Mouse (Mus musculus) liver (tissue): ENCODE results near the gene Gzmb.
"Not testable (repeated sequence)": the region's sequence is repeated elsewhere in the genome, so short reads cannot be mapped to it uniquely, and the experiment has no call there.

Experiments used
- DNase-seq: peaks from one replicate; pipeline ENCODE4 v3.0.0-alpha.2; 2020; ENCODE audit warnings: mixed read lengths

Gene Gzmb

DNA sequence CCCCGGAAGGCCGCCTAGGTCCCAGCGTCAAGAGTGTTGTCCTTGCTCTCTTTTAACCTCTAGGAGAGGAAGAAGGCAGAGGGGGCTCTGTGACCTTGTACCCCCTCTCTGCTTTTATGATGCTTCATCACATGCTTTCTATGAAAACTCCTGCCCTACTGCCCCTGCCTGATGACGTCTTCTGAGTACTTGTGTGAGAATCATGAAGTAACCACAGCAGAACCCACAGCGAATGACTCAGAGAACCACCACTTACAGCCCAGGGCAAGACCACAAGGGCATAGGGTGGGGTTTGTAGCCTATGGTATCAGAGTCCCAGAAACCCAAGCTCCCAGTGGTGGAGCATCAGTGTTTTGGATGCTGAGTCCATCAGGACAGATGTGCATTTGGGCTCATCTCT lies at the start of gene Gzmb:
Gene Gzmb (minus strand): TSS at position 108 of the 400 bp plus-strand sequence.
- no peak for DNase-seq

DNA sequence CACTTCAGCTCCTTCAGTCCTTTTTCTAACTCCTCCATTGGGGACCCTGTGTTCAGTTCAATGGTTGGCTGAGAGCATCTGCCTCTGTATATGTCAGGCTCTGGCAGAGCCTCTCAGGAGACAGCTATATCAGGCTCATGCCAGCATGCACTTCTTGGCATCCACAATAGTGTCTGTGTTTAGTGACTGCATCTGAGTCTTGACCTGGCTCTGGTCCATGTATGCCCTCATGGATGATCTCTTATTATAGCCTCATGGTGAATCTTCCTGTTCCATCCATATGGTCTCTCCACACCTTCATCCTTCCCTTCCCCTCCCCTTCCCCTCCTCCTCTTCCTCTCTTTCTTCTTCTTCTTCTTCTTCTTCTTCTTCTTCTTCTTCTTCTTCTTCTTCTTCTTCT lies 49.7 kb upstream of the Gzmb start:
- DNase-seq = not testable (repeated sequence)

DNA sequence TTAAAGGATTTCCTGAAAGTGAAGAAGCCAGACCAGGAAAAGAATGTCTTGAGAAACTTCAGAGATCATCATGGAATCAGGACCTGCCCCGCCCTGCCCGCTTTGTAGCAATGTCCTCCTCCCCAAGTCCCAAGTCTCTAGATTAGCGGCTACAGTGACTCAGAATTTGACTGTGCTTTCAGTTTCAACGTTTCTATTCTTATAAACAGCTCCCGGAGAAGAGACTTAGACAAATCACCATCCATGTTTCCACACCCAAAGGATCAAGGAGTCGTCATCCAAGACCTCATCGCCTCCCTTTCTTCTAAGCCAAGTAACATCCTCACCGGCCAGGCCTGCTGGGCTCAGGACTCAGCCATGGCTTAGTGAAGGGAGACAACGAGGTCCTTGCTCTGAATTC lies 48.2 kb upstream of the Gzmb start:
- no peak for DNase-seq

DNA sequence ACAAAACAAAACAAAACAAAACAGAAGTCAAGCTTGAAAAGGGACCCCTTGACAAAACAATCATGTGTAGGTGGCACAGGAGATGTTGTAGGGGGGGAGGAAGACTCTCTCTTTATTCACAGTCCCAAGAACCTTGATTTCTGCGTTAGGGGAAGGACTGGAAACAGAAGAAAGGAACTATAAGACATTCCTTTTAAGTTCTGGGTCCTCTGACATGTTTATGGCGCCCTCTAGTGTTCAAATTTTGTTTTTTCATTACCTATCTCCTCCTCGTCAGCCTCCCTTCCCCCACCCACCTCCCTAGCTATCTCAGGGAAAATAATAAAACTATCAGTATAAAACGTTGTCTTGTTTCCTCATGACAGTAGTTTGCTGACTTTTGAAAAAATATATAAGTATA lies 42.1 kb upstream of the Gzmb start:
- no peak for DNase-seq

DNA sequence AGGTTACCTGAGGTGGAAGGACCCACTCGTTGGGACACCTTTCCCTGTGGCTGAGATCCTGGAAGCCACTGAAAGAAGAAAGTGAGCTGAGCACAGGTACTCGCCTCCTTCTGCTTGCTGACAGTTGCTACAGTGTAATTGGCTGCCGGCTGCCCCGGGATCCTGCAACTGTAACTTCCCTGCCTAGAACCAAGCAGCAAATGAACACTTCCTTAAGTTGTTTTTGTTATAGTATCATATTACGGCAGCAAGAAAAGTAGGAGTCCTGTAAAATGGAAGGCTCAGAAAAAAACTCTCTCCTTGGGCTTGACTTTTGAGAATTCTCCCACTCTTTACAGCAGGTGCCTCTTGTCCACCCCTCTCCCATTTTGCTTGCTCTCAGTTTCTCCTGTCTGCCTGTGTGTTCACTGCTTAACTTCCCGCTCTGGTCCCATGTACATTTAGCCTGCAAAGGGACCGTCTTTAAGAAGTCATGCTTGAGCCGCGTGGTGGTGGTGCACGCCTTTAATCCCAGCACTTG lies 41.5 kb upstream of the Gzmb start:
- DNase-seq = no peak

GRCm38 (mm10) chr14:56302091-56302490 lies 40.0 kb upstream of the Gzmb start:
- DNase-seq = no peak

DNA sequence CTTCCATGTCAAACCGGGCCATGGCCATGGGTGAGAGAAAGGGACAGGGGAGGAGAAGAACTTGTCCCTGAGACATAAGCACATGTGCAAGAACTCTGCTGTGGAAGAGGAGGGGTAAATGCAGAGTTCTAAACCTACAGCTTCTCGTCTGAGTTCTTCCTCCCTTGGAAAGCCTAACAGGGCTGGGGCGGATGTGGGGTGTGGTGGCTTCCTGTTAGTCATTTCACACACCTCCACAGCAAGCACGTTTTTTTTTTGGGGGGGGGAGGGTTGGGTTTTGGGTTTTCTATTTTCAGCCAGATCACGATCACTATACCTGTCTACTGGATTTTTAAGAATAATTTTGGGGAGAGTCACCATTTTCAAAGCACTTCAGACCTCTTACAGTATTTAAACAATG lies 34.7 kb upstream of the Gzmb start:
- no peak for DNase-seq

DNA sequence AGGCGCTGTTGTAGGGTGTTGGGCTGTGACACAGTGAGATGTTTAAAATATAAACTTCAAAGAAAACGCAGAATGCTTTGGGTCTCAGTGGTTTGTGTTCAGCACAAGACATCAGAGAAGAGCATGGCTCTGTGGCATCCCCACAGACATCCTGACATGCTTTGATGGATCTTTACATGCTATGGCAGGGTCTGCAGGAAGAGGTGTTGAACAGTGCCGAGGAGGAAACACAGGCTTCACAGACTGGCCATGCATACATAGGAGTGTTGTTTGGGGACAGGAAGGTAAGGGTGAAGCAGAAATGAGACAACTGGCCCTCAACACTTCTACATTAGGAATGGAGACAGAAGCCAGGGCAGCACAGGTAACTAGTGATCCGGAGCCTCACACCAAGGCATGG lies 34.0 kb upstream of the Gzmb start:
- no peak for DNase-seq

GRCm38 (mm10) chr14:56293146-56293545 lies 31.1 kb upstream of the Gzmb start:
- no peak for DNase-seq

DNA sequence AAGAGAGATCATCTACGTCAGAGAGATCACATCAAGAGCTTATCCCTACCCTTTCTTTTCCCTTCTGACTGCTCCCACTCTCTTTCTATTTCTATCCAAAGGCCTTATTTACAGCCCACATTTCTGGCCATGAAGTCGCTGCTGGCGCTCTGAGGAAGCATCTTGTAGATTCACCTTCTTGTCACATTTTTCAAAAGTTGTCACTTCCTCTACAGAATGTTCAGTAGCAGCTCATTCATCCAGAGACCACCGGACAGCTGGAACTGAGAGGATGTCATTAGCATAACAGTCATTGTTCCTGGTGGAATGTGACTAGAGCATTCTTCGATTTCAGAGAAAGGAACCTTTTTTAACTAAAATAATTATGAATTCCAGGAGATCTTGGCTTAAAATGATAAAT lies 26.6 kb upstream of the Gzmb start:
- DNase-seq = no peak

GRCm38 (mm10) chr14:56287806-56288205 lies 25.7 kb upstream of the Gzmb start:
- DNase-seq = no peak

DNA sequence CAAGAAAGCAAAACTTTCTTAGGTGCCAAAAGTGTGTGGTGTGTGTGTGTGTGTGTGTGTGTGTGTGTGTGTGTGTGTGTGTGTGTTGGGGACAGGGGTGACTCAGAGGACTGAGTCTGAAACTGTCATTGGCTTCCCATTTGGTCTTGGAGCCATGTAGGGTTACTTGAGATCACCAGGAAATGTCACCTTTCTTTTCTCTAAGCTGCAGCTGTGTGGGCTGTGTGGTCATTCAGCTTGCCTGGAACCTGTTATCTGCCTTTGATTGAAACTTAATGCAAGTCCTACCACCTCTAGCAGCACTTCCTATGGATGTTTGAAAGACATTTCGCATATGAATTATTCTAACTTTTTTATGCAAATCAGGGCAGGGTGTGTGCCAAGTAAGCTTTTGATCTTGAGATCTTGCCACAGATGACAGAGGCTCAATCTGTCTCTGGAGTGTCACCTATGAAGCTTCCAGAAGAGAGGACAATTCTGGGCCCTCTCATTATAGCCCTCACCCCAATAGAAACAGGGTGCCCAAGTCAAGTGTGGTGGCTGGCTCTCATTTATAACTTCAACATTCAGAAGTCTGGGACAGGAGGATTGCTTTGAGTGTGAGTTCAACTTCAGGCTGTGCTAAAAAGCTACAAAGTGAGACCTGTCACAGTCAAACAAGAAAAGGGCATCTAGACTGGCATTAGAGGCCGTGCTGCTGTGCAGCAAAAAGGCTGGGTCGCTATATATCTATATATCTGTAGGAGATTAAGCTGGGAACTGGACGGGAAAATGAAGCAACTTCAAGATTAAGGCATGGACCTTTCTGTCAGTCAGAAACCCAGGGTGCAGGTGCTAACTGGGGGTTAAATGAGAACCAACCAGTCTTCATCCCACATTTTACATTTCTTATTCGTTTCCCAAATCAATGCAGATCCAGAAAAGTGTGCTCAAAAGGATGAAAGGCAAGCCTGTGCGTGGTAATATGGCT lies 22.6 kb upstream of the Gzmb start:
- no peak for DNase-seq

GRCm38 (mm10) chr14:56283816-56284215 lies 21.8 kb upstream of the Gzmb start:
- no peak for DNase-seq

DNA sequence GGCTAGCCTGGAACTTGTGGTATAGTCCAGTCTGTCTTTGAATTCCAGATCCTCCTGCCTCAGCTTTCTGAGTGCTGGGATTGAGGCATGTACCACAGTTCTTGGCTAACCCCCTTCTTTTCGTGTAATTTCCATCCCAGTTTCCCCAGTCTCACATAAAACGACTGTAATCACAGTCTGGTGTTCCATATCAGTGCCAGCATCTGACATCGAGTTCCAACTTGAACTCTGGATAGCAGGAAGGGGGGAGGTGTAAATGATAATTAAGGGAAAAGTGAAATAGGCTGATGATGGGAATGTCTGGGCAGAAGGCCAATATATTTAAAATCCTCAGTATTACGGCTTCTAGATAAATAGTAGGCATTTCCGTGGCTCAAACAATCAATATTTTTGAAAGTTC lies 19.0 kb upstream of the Gzmb start:
- no peak for DNase-seq

DNA sequence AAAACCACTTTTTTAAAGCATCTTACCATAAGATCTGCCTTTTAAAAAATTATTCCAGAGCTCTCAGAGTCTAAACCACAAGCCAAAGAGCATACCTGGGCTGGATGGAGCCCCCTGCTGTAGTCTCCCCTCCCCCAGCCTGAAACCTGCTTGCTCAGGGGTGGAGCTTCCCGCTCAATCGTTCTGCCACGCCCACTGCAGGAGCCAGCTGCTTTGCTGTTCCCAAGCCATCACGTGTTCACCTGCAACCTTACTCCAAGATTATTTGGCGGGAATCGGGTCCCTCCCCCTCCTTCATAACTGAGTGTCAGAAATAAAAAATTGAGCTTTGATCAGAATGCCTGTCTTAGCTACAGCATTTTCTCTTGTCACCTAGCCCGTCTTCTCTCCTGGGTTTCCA lies 16.6 kb upstream of the Gzmb start:
- DNase-seq = not testable (repeated sequence)

DNA sequence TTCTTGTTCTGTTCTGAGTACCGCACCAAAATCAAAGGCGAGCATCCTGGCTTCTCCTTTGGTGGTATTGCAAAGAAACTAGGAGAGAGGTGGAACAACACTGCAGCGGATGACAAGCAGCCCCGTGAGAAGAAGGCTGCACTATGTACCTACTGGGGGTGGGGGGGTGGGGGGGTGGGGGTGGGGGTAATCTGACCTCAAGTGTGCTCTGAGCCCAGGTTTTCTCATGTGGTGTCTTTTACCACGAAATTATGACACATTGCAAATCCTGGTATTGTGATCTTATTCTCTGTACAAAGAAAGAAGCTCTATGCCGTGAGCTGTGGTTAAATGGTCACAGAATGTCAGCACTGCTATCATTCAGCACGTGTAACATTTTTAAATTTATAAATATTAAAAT lies 14.0 kb upstream of the Gzmb start:
- not testable (repeated sequence) for DNase-seq

DNA sequence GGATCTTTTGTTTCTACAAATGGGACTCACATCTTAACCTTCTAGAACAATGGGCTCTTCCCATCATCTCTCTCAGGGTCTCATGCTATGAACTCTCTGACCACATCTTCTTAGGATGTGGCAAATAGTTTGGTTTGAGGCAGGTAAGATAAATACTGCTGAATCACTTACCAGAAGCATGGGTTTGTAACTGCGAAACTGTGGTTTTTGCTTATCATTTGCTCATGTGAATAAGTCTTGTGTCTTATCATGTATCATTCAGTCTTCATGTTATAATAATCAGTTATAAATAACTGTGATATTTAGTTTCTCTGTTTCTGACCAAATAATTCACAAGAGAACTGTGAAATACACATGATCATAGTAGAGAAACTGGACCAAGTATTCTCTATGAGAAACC lies 4.0 kb upstream of the Gzmb start:
- no peak for DNase-seq

- DNase-seq = no peak
Observed at GRCm38 (mm10) chr14:56240409-56240808, 21.7 kb downstream of the Gzmb start.

GRCm38 (mm10) chr14:56234556-56234955 lies 27.5 kb downstream of the Gzmb start, which contains the start of gene Gzmc:
TSS of gene Gzmc (minus strand) at chr14:56234656.
- DNase-seq = no peak

- DNase-seq = no peak
Observed at GRCm38 (mm10) chr14:56211317-56211716, 50.7 kb downstream of the Gzmb start, which contains the start of gene Gzmf. TSS of gene Gzmf (minus strand) at chr14:56211417.
